Mouse (Mus musculus): ENCODE measurements around the gene Fam205c.

GRCm38 (mm10) chr4:42898914-42899313 is 24.9 kb upstream of the Fam205c start:
- TF ChIP-seq EP300 (IDR thresholded peaks at IDR 0.05; ENCODE audit: low read depth) (no peak), CTCF (IDR thresholded peaks at IDR 0.05; ENCODE audit: low read depth) (no peak)

Data from heart, postnatal 0 days (tissue).